Mouse (Mus musculus) lung, postnatal 0 days (tissue): Measurements from ENCODE around the gene Aldh1b1. TPM values are rescaled to one million over a fixed set of nuclear protein-coding genes. Genes with fewer than 3 reads are reported as not detected.

ENCODE experiments used
- ATAC-seq: fragments of 200-750 bp; cut with Nextera tagmentation; 2 replicates; pipeline ENCODE4 v1.8.0; 2017; ENCODE audit warnings: moderate library complexity
- DNase-seq: peaks from one replicate; pipeline ENCODE4 v3.0.0-alpha.2; 2016; ENCODE audit warnings: low spot score
- H3K27ac ChIP-seq: fragments of 300-500 bp; sonication (generic); 2 replicates; pipeline ENCODE4 v1.5.1; 2014; ENCODE audit warnings: antibody characterized with exemption, mild to moderate bottlenecking, low read length, mixed read lengths
- H3K27me3 ChIP-seq: fragments of 300-500 bp; sonication (generic); replicated peaks from 2 replicates; pipeline ENCODE4 v1.6.1; 2014; ENCODE audit warnings: low read length, mixed read lengths; ENCODE audit not compliant: insufficient read depth
- H3K36me3 ChIP-seq: fragments of 300-500 bp; sonication (generic); 2 replicates; pipeline ENCODE4 v1.6.1; 2014; ENCODE audit warnings: low read length, mixed read lengths; ENCODE audit not compliant: insufficient read depth
- H3K4me1 ChIP-seq: fragments of 300-500 bp; sonication (generic); 2 replicates; pipeline ENCODE4 v1.6.1; 2014; ENCODE audit warnings: antibody characterized with exemption, low read depth, low read length, mixed read lengths; ENCODE audit not compliant: insufficient read depth
- H3K4me2 ChIP-seq: fragments of 300-500 bp; sonication (generic); replicated peaks from 2 replicates; pipeline ENCODE4 v1.6.1; 2014; ENCODE audit warnings: low read depth, mild to moderate bottlenecking, low read length, moderate library complexity, mixed read lengths
- H3K4me3 ChIP-seq: fragments of 300-500 bp; sonication (generic); 2 replicates; pipeline ENCODE4 v1.5.1; 2014; ENCODE audit warnings: low read depth, low read length
- H3K9ac ChIP-seq: fragments of 300-500 bp; sonication (generic); replicated peaks from 2 replicates; pipeline ENCODE4 v1.6.1; 2014; ENCODE audit warnings: low read depth, mild to moderate bottlenecking
- H3K9me3 ChIP-seq: fragments of 300-500 bp; sonication (generic); 2 replicates; pipeline ENCODE4 v1.6.1; 2016; ENCODE audit warnings: low read length, mixed read lengths
- CTCF ChIP-seq: IDR thresholded peaks from 2 replicates; pipeline ENCODE4 v1.5.1; 2016; ENCODE audit warnings: antibody characterized with exemption, mild to moderate bottlenecking
- EP300 ChIP-seq: IDR thresholded peaks from 2 replicates; pipeline ENCODE4 v1.6.1; 2016; ENCODE audit warnings: antibody characterized with exemption, mild to moderate bottlenecking, control low read depth
- WGBS: fragments of 180-500 bp; shearing (Covaris S2); extraction: QIAGEN DNeasy Blood & Tissue Kit; methylation state at CpG from one replicate; pipeline ENCODE4 v1.1.7; 2014; 5-methylcytosine and 5-hydroxymethylcytosine counted together
- polyA plus RNA-seq: library from polyadenylated mRNA; unstranded; fragments of >200 nt; fragmentation: Nextera tagmentation; extraction: Ambion mirVana; gene quantifications from 2 replicates; pipeline ENCODE4 v1.2.1, GENCODE M21; 2015

Gene Aldh1b1
- polyA plus RNA-seq, 1 experiment from 2014 or later, result 3.7 TPM

- H3K4me3 ChIP-seq, result no peak overlapping the region
- H3K27me3 ChIP-seq, result no peaks in the 10 kb centered on the region
- no peak for DNase-seq
- H3K9ac ChIP-seq, result no peak overlapping the region
- no peak for ATAC-seq
- H3K4me1 ChIP-seq, result no peaks in the 10 kb centered on the region
- 49% methylated on average over 7 of the region's 7 CpGs for WGBS
- no peaks in the 10 kb centered on the region for H3K9me3 ChIP-seq
- TF ChIP-seq EP300 (no peak), CTCF (no peak)
- no peak overlapping the region for H3K4me2 ChIP-seq
- H3K27ac ChIP-seq, result no peak overlapping the region
- no peaks in the 10 kb centered on the region for H3K36me3 ChIP-seq
These were observed 9.2 kb downstream of the Aldh1b1 start for GRCm38 (mm10) chr4:45808034-45808433.

- Histone ChIP-seq H3K4me3 (no peak overlapping the region), H3K9ac (no peak overlapping the region), H3K4me2 (no peak overlapping the region), H3K27me3 (no peaks in the 10 kb centered on the region), H3K36me3 (no peaks in the 10 kb centered on the region), H3K4me1 (no peaks in the 10 kb centered on the region), H3K27ac (no peak overlapping the region), H3K9me3 (no peaks in the 10 kb centered on the region)
- ATAC-seq (no peak), DNase-seq (no peak)
- 21% methylated on average over 8 of the region's 8 CpGs for WGBS
- TF ChIP-seq EP300 (no peak), CTCF (no peak)
These were observed 12.4 kb downstream of the Aldh1b1 start for GRCm38 (mm10) chr4:45811250-45811649.

- DNase-seq, result peak; percentile 26
- H3K4me3 ChIP-seq, result no peak overlapping the region
- H3K36me3 ChIP-seq, result no peaks in the 10 kb centered on the region
- no peak overlapping the region for H3K27ac ChIP-seq
- no peak overlapping the region for H3K9ac ChIP-seq
- peaks cover 5% of the 10 kb centered on the region; the same call in 1 of the 2 replicates for H3K4me1 ChIP-seq
- no peak overlapping the region for H3K4me2 ChIP-seq
- no peaks in the 10 kb centered on the region for H3K9me3 ChIP-seq
- WGBS, result 48% methylated on average over 7 of the region's 7 CpGs
- no peaks in the 10 kb centered on the region for H3K27me3 ChIP-seq
- ATAC-seq, result no peak
- TF ChIP-seq EP300 (no peak), CTCF (peak; percentile 57)
These were observed 16.7 kb downstream of the Aldh1b1 start for GRCm38 (mm10) chr4:45815542-45815941.

GRCm38 (mm10) chr4:45818814-45819207 lies 20.0 kb downstream of the Aldh1b1 start:
- DNase-seq (no peak), ATAC-seq (peak; percentile 16; the same call in 1 of the 2 replicates)
- Histone ChIP-seq H3K9me3 (no peaks in the 10 kb centered on the region), H3K36me3 (no peaks in the 10 kb centered on the region), H3K4me3 (no peak overlapping the region), H3K27ac (no peak overlapping the region), H3K4me1 (peaks cover 5% of the 10 kb centered on the region; the same call in 1 of the 2 replicates), H3K9ac (no peak overlapping the region), H3K27me3 (0 out of 2 replicates have a peak, but pooled peaks cover under 1% of the 10 kb centered on the region), H3K4me2 (peak overlapping the region; percentile 59)
- no peak for TF ChIP-seq EP300
- no peak for TF ChIP-seq CTCF
- WGBS, result 41% methylated on average over 3 of the region's 4 CpGs

GRCm38 (mm10) chr4:45819208-45819931 lies 20.5 kb downstream of the Aldh1b1 start:
- Histone ChIP-seq H3K27me3 (peaks cover 6% of the 10 kb centered on the region; the same call in 1 of the 2 replicates), H3K4me1 (peaks cover 5% of the 10 kb centered on the region; the same call in 1 of the 2 replicates), H3K9ac (no peak overlapping the region), H3K27ac (no peak overlapping the region), H3K9me3 (no peaks in the 10 kb centered on the region), H3K4me3 (peak overlapping the region; percentile 19), H3K36me3 (no peaks in the 10 kb centered on the region), H3K4me2 (peak overlapping the region; percentile 59)
- 4% methylated on average over 17 of the region's 17 CpGs for WGBS
- DNase-seq (peak; percentile 65), ATAC-seq (peak; percentile 75)
- TF ChIP-seq CTCF (no peak), EP300 (no peak)

GRCm38 (mm10) chr4:45820074-45820830 lies 21.4 kb downstream of the Aldh1b1 start:
- WGBS, result 23% methylated on average over 8 of the region's 8 CpGs
- H3K4me3 ChIP-seq, result no peak overlapping the region
- H3K4me1 ChIP-seq, result peaks cover 5% of the 10 kb centered on the region; the same call in 1 of the 2 replicates

More at GRCm38 (mm10) chr4:45820074-45820830, 21.4 kb downstream of the Aldh1b1 start:
- Histone ChIP-seq H3K9ac (no peak overlapping the region), H3K4me2 (peak overlapping the region; percentile 59), H3K36me3 (no peaks in the 10 kb centered on the region), H3K27me3 (peaks cover 14% of the 10 kb centered on the region), H3K9me3 (no peaks in the 10 kb centered on the region), H3K27ac (no peak overlapping the region)
- no peak for TF ChIP-seq EP300
- peak; percentile 81 for TF ChIP-seq CTCF
- ATAC-seq (peak; percentile 66), DNase-seq (peak; percentile 64)
